Comparison of ENCODE assay signal across 27 mouse cellular contexts in genomic region chr9:97746574-97746973, GRCm38 (mm10).
DNase-seq lines count a peak whose midpoint lies in the region; ATAC-seq and TF ChIP-seq lines count a peak whose summit lies in the region.
"Had no signal": no experiment of that assay in that cellular context is flagged by ENCODE, and none has a peak within 500 bp of the region (broad histone marks: within the 10 kb centered on the region; RNA-seq: fewer than 3 reads in every experiment).

No protein-coding gene starts in this region.

- peak; percentile 81; the same call in 1 of the 2 replicates for ATAC-seq in frontal cortex, adult (ENCODE audit: low TSS enrichment)
- ATAC-seq: activated CD4-positive, CD25-positive, alpha-beta regulatory T cell, adult 4 months; CD4-positive, CD25-positive, alpha-beta regulatory T cell, adult 4 months; forebrain, embryonic 14.5 days; Patski had no signal

- TF ChIP-seq CTCF in layer of hippocampus, adult 2 months (conservative IDR thresholded peaks at IDR 0.05), result no peak

- no peak for DNase-seq in frontal cortex, postnatal 14 days (ENCODE audit: low spot score in 2 of 2)
- no peak for DNase-seq in layer of hippocampus, adult 2 months (ENCODE audit: low spot score in 2 of 2)
- DNase-seq in layer of hippocampus, postnatal 14 days (ENCODE audit: low spot score in 2 of 2), result no peak
- DNase-seq in right cerebral cortex, adult 18-20 months, result peak; percentile 11
- no peak for DNase-seq in right cerebral cortex, postnatal 14 days
- DNase-seq in thymus, postnatal 4 days, result no peak
- DNase-seq: adrenal gland, adult 8-10 months; adrenal gland, postnatal 14 days; adrenal gland, postnatal 36 days; B cell, adult 2 months; cerebellum, adult 11 months; cerebellum, adult 18-20 months; cerebellum, adult 8-10 months; cerebellum, adult 9-11 months; cerebellum, postnatal 14 days; cerebellum, postnatal 36 days; embryo, embryonic 11 days had no signal

- H3K27ac ChIP-seq in layer of hippocampus, adult 2 months, result peak overlapping the region; percentile 28; the same call in 1 of the 2 replicates
- H3K27ac ChIP-seq: embryonic facial prominence, embryonic 13.5 days; embryonic facial prominence, embryonic 15.5 days; forebrain, embryonic 10.5 days; forebrain, embryonic 12.5 days had no signal

- H3K4me3 ChIP-seq in layer of hippocampus, adult 2 months, result no peak overlapping the region
- H3K4me3 ChIP-seq: embryonic facial prominence, embryonic 13.5 days; embryonic facial prominence, embryonic 15.5 days; erythroblast, embryonic 14.5 days; forebrain, embryonic 10.5 days; forebrain, embryonic 12.5 days had no signal
